Mouse (Mus musculus) myocyte (in vitro differentiated cells): Measurements from ENCODE around the gene Mpzl1. TPM values are rescaled to one million over a fixed set of nuclear protein-coding genes. Genes with fewer than 3 reads are reported as not detected.

Experiments
- H3K27me3 ChIP-seq: one replicate; pipeline ENCODE4 v1.6.1; 2011; ENCODE audit not compliant: control insufficient read depth, insufficient read depth, insufficient read length
- H3K36me3 ChIP-seq: one replicate; pipeline ENCODE4 v1.6.1; 2011; ENCODE audit not compliant: control insufficient read depth, insufficient read depth
- H3K4me2 ChIP-seq: one replicate; pipeline ENCODE4 v1.6.1; 2011; ENCODE audit warnings: low read depth, control low read depth
- H3K4me3 ChIP-seq: one replicate; pipeline ENCODE4 v1.5.1; 2011; ENCODE audit warnings: mild to moderate bottlenecking, control low read depth, moderate library complexity
- H3K79me2 ChIP-seq: one replicate; pipeline ENCODE4 v1.6.1; 2011; ENCODE audit not compliant: control insufficient read depth, insufficient read depth
- H3ac ChIP-seq: one replicate; pipeline ENCODE4 v1.6.1; 2011; ENCODE audit not compliant: control insufficient read depth, insufficient read length
- CEBPB ChIP-seq: IDR thresholded peaks from 2 replicates; pipeline ENCODE4 v1.6.1; 2011; ENCODE audit warnings: mild to moderate bottlenecking, moderate library complexity; ENCODE audit not compliant: poor library complexity, insufficient read depth, severe bottlenecking
- E2F4 ChIP-seq: IDR thresholded peaks from one replicate; pipeline ENCODE4 v1.6.1; 2011; ENCODE audit warnings: mild to moderate bottlenecking, control low read depth, moderate library complexity; ENCODE audit not compliant: insufficient read depth
- MAX ChIP-seq: IDR thresholded peaks from one replicate; pipeline ENCODE4 v1.6.1; 2011; ENCODE audit warnings: low read depth, mild to moderate bottlenecking, control low read depth
- MYOD1 ChIP-seq, 3 experiments: IDR thresholded peaks; one replicate each; pipeline ENCODE4 v1.6.1; 2011; ENCODE audit warnings: control low read depth in 2 of 3, low read depth in 2 of 3, mild to moderate bottlenecking in 2 of 3, moderate library complexity in 1 of 3; ENCODE audit not compliant: insufficient read length in 2 of 3, control insufficient read depth in 1 of 3
- MYOG ChIP-seq, 3 experiments: IDR thresholded peaks; one replicate each; pipeline ENCODE4 v1.6.1; 2011; ENCODE audit warnings: control low read depth in 2 of 3, low read depth in 2 of 3, mild to moderate bottlenecking in 2 of 3; ENCODE audit not compliant: insufficient read length in 2 of 3, control insufficient read depth in 1 of 3, insufficient read depth in 1 of 3
- POLR2A ChIP-seq: IDR thresholded peaks from one replicate; pipeline ENCODE4 v1.6.1; 2011; ENCODE audit warnings: low read depth, mild to moderate bottlenecking, control low read depth, moderate library complexity; ENCODE audit not compliant: insufficient read length
- POLR2AphosphoS2 ChIP-seq: IDR thresholded peaks from one replicate; pipeline ENCODE4 v1.6.1; 2011; ENCODE audit warnings: low read depth, control low read depth; ENCODE audit not compliant: insufficient read length
- REST ChIP-seq: IDR thresholded peaks from one replicate; pipeline ENCODE4 v1.6.1; 2011; ENCODE audit warnings: mild to moderate bottlenecking, control low read depth, moderate library complexity; ENCODE audit not compliant: insufficient read depth, insufficient read length
- SRF ChIP-seq: IDR thresholded peaks from one replicate; pipeline ENCODE4 v1.6.1; 2011; ENCODE audit warnings: low read depth; ENCODE audit not compliant: control insufficient read depth, insufficient read length
- TCF12 ChIP-seq: IDR thresholded peaks from one replicate; pipeline ENCODE4 v1.6.1; 2011; ENCODE audit warnings: mild to moderate bottlenecking, control low read depth; ENCODE audit not compliant: poor library complexity, insufficient read depth, severe bottlenecking
- TCF3 ChIP-seq: IDR thresholded peaks from one replicate; pipeline ENCODE4 v1.6.1; 2011; ENCODE audit warnings: low read depth, control low read depth; ENCODE audit not compliant: insufficient read length
- USF1 ChIP-seq: IDR thresholded peaks from one replicate; pipeline ENCODE4 v1.6.1; 2011; ENCODE audit warnings: low read depth, mild to moderate bottlenecking, control low read depth, moderate library complexity
- polyA plus RNA-seq: library from polyadenylated mRNA; unstranded; fragments of >200 nt; fragmentation: generic; extraction: Trizol; gene quantifications from one replicate; pipeline ENCODE4 v1.2.1, GENCODE M21; 2012; ENCODE audit warnings: missing spikeins

The Mpzl1 gene
- polyA plus RNA-seq, 1 experiment = 11.8 TPM

DNA sequence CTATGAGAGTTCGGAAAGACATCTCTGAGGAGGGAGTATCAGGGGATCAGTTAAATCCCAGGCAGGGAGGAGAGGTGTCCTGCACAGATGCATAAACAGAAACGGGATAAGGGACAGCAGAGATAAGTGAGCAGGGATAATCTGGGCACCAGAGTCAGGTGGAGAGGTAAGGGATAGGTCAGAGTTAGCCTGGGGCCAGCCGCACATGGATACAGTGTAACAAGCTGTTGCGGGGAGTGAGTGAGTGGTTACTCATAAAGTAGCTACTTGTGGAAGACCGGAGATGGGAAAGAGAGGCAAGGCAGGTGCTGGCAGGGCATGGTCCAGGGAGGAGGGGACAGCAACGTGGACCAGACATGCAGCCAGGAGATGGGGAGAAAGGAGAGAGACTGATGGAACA is 35.7 kb upstream of the Mpzl1 start:
- TF ChIP-seq MYOD1 (IDR thresholded peaks at IDR 0.05; ENCODE audit: control insufficient read depth in 1 of 3, insufficient read length in 2 of 3, low read depth in 2 of 3) (no peak), MAX (no peak), MYOG (IDR thresholded peaks at IDR 0.05; ENCODE audit: control insufficient read depth in 1 of 3, insufficient read depth in 1 of 3, insufficient read length in 2 of 3, low read depth in 2 of 3) (no peak), USF1 (no peak), E2F4 (no peak), REST (no peak)
- H3ac ChIP-seq = no peak overlapping the region
- no peak overlapping the region for H3K4me3 ChIP-seq
- H3K79me2 ChIP-seq = no peaks in the 10 kb centered on the region
- H3K4me2 ChIP-seq = no peak overlapping the region
- H3K36me3 ChIP-seq = no peaks in the 10 kb centered on the region
- peaks cover 27% of the 10 kb centered on the region for H3K27me3 ChIP-seq

DNA sequence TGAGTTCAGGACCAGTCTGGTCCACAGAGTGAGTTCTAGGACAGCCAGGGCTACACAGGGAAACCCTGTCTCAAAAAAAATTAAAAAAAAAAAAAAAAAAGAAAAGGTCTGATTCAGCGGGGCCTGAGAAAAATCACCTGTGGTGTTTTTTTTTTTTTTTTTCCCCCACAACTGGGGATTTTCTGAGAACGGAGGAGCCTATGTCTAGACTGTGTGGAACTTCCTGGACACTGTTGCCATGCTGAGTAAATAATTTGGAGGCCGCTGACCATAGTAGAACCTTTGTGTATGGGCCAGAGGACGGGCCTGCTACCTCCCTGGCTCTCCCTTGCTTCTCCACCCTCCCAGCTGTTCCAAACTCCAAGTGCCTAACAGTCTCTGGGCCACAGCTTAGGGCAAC is 34.6 kb upstream of the Mpzl1 start:
- Histone ChIP-seq H3K79me2 (no peaks in the 10 kb centered on the region), H3K27me3 (peaks cover 18% of the 10 kb centered on the region), H3ac (no peak overlapping the region), H3K4me2 (no peak overlapping the region), H3K36me3 (no peaks in the 10 kb centered on the region), H3K4me3 (no peak overlapping the region)
- TF ChIP-seq POLR2A (no peak), TCF12 (no peak), TCF3 (no peak), SRF (no peak), E2F4 (no peak), REST (no peak), CEBPB (no peak)

GRCm38 (mm10) chr1:165667380-165667779 is 33.0 kb upstream of the Mpzl1 start:
- H3K27me3 ChIP-seq = peaks cover 26% of the 10 kb centered on the region
- H3K79me2 ChIP-seq = no peaks in the 10 kb centered on the region
- TF ChIP-seq TCF12 (no peak), E2F4 (no peak), CEBPB (no peak), POLR2AphosphoS2 (no peak), MYOD1 (IDR thresholded peaks at IDR 0.05; ENCODE audit: control insufficient read depth in 1 of 3, insufficient read length in 2 of 3, low read depth in 2 of 3) (no peak), TCF3 (no peak), MYOG (IDR thresholded peaks at IDR 0.05; ENCODE audit: control insufficient read depth in 1 of 3, insufficient read depth in 1 of 3, insufficient read length in 2 of 3, low read depth in 2 of 3) (no peak), MAX (no peak), REST (no peak), POLR2A (no peak), SRF (no peak), USF1 (no peak)
- H3K4me2 ChIP-seq = no peak overlapping the region
- H3ac ChIP-seq = no peak overlapping the region
- H3K36me3 ChIP-seq = no peaks in the 10 kb centered on the region
- no peak overlapping the region for H3K4me3 ChIP-seq

GRCm38 (mm10) chr1:165666944-165667343 is 32.6 kb upstream of the Mpzl1 start:
- Histone ChIP-seq H3K4me3 (no peak overlapping the region), H3ac (no peak overlapping the region), H3K36me3 (no peaks in the 10 kb centered on the region), H3K4me2 (no peak overlapping the region), H3K27me3 (peaks cover 26% of the 10 kb centered on the region), H3K79me2 (no peaks in the 10 kb centered on the region)
- no peak for TF ChIP-seq TCF3
- no peak for TF ChIP-seq TCF12
- TF ChIP-seq POLR2A = no peak
- no peak for TF ChIP-seq SRF
- TF ChIP-seq POLR2AphosphoS2 = no peak

- H3K36me3 ChIP-seq = no peaks in the 10 kb centered on the region
- TF ChIP-seq MYOD1 (IDR thresholded peaks at IDR 0.05; ENCODE audit: control insufficient read depth in 1 of 3, insufficient read length in 2 of 3, low read depth in 2 of 3) (no peak), TCF3 (no peak), REST (no peak), SRF (no peak), POLR2AphosphoS2 (no peak), E2F4 (no peak), POLR2A (no peak), MYOG (IDR thresholded peaks at IDR 0.05; ENCODE audit: control insufficient read depth in 1 of 3, insufficient read depth in 1 of 3, insufficient read length in 2 of 3, low read depth in 2 of 3) (no peak), TCF12 (no peak), CEBPB (no peak), USF1 (no peak), MAX (no peak)
These were observed 31.4 kb upstream of the Mpzl1 start for GRCm38 (mm10) chr1:165665758-165666157.

More at GRCm38 (mm10) chr1:165665758-165666157, 31.4 kb upstream of the Mpzl1 start:
- Histone ChIP-seq H3ac (no peak overlapping the region), H3K27me3 (peaks cover 23% of the 10 kb centered on the region), H3K4me2 (no peak overlapping the region), H3K79me2 (no peaks in the 10 kb centered on the region), H3K4me3 (no peak overlapping the region)
